Mouse (Mus musculus): ENCODE measurements at regions not wholly inside any gene's neighbourhood (a gene's known extent, or its start where the extent isn't known, plus 50 kb on each side); places are given as distances from the start of the nearest gene placed in this dataset.

GRCm38 (mm10) chr8:8951186-8951585 is 260.9 kb upstream of the Arglu1 start:
- H3K36me3 ChIP-seq (ENCODE audit: control insufficient read depth, insufficient read depth, low read length), result no peaks in the 10 kb centered on the region
- TF ChIP-seq CTCF (conservative IDR thresholded peaks at IDR 0.05; ENCODE audit: insufficient read depth, insufficient read length, low read depth, low read length) (no peak), POLR2A (IDR thresholded peaks at IDR 0.05; ENCODE audit: low read depth, low read length) (no peak)
- H3K27me3 ChIP-seq (replicated peaks; ENCODE audit: control insufficient read depth, insufficient read depth, low read length), result no peaks in the 10 kb centered on the region
- 29% methylated on average over 9 of the region's 9 CpGs for WGBS
- DNase-seq, result no peak
- no peak overlapping the region for H3K27ac ChIP-seq (ENCODE audit: insufficient read depth, low read depth, low read length)
- no peaks in the 10 kb centered on the region; the same call in 1 of the 2 replicates for H3K4me1 ChIP-seq (ENCODE audit: control insufficient read depth, insufficient read depth, low read length)
- H3K4me3 ChIP-seq (ENCODE audit: insufficient read depth, low read depth, low read length), result no peak overlapping the region

GRCm38 (mm10) chr8:8947516-8948161 is 257.3 kb upstream of the Arglu1 start:
- no peaks in the 10 kb centered on the region; the same call in 1 of the 2 replicates for H3K27me3 ChIP-seq (replicated peaks; ENCODE audit: control insufficient read depth, insufficient read depth, low read length)
- no peak overlapping the region for H3K4me3 ChIP-seq (ENCODE audit: insufficient read depth, low read depth, low read length)
- no peaks in the 10 kb centered on the region for H3K36me3 ChIP-seq (ENCODE audit: control insufficient read depth, insufficient read depth, low read length)
- WGBS, result 34% methylated on average over 7 of the region's 7 CpGs
- H3K27ac ChIP-seq (ENCODE audit: insufficient read depth, low read depth, low read length), result no peak overlapping the region
- TF ChIP-seq CTCF (conservative IDR thresholded peaks at IDR 0.05; ENCODE audit: insufficient read depth, insufficient read length, low read depth, low read length), result no peak
- no peak for TF ChIP-seq POLR2A (IDR thresholded peaks at IDR 0.05; ENCODE audit: low read depth, low read length)
- no peak for DNase-seq
- no peaks in the 10 kb centered on the region; the same call in 1 of the 2 replicates for H3K4me1 ChIP-seq (ENCODE audit: control insufficient read depth, insufficient read depth, low read length)

- H3K4me1 ChIP-seq (ENCODE audit: control insufficient read depth, insufficient read depth, low read length), result no peaks in the 10 kb centered on the region
- no peak overlapping the region for H3K4me3 ChIP-seq (ENCODE audit: insufficient read depth, low read depth, low read length)
- 73% methylated on average over 6 of the region's 6 CpGs for WGBS
- TF ChIP-seq CTCF (conservative IDR thresholded peaks at IDR 0.05; ENCODE audit: insufficient read depth, insufficient read length, low read depth, low read length) (no peak), POLR2A (IDR thresholded peaks at IDR 0.05; ENCODE audit: low read depth, low read length) (no peak)
- no peaks in the 10 kb centered on the region; the same call in 1 of the 2 replicates for H3K27me3 ChIP-seq (replicated peaks; ENCODE audit: control insufficient read depth, insufficient read depth, low read length)
- no peaks in the 10 kb centered on the region for H3K36me3 ChIP-seq (ENCODE audit: control insufficient read depth, insufficient read depth, low read length)
- no peak overlapping the region for H3K27ac ChIP-seq (ENCODE audit: insufficient read depth, low read depth, low read length)
- DNase-seq, result no peak
Observed at GRCm38 (mm10) chr8:8942991-8943390, 252.7 kb upstream of the Arglu1 start.

GRCm38 (mm10) chr8:8940899-8941298 is 250.6 kb upstream of the Arglu1 start:
- no peaks in the 10 kb centered on the region; the same call in 1 of the 2 replicates for H3K27me3 ChIP-seq (replicated peaks; ENCODE audit: control insufficient read depth, insufficient read depth, low read length)
- H3K36me3 ChIP-seq (ENCODE audit: control insufficient read depth, insufficient read depth, low read length), result no peaks in the 10 kb centered on the region
- TF ChIP-seq CTCF (conservative IDR thresholded peaks at IDR 0.05; ENCODE audit: insufficient read depth, insufficient read length, low read depth, low read length) (no peak), POLR2A (IDR thresholded peaks at IDR 0.05; ENCODE audit: low read depth, low read length) (no peak)
- 89% methylated on average over 4 of the region's 4 CpGs for WGBS
- no peaks in the 10 kb centered on the region for H3K4me1 ChIP-seq (ENCODE audit: control insufficient read depth, insufficient read depth, low read length)
- DNase-seq, result no peak
- H3K27ac ChIP-seq (ENCODE audit: insufficient read depth, low read depth, low read length), result no peak overlapping the region
- H3K4me3 ChIP-seq (ENCODE audit: insufficient read depth, low read depth, low read length), result no peak overlapping the region

- Histone ChIP-seq H3K27ac (ENCODE audit: insufficient read depth, low read depth, low read length) (no peak overlapping the region), H3K27me3 (replicated peaks; ENCODE audit: control insufficient read depth, insufficient read depth, low read length) (no peaks in the 10 kb centered on the region), H3K4me3 (ENCODE audit: insufficient read depth, low read depth, low read length) (no peak overlapping the region), H3K36me3 (ENCODE audit: control insufficient read depth, insufficient read depth, low read length) (no peaks in the 10 kb centered on the region), H3K4me1 (ENCODE audit: control insufficient read depth, insufficient read depth, low read length) (no peaks in the 10 kb centered on the region)
- DNase-seq, result no peak
- 92% methylated on average over 7 of the region's 7 CpGs for WGBS
- TF ChIP-seq POLR2A (IDR thresholded peaks at IDR 0.05; ENCODE audit: low read depth, low read length) (no peak), CTCF (conservative IDR thresholded peaks at IDR 0.05; ENCODE audit: insufficient read depth, insufficient read length, low read depth, low read length) (no peak)
Observed at GRCm38 (mm10) chr8:8938536-8938935, 248.2 kb upstream of the Arglu1 start.

- 73% methylated on average over 3 of the region's 3 CpGs for WGBS
- TF ChIP-seq CTCF (conservative IDR thresholded peaks at IDR 0.05; ENCODE audit: insufficient read depth, insufficient read length, low read depth, low read length) (no peak), POLR2A (IDR thresholded peaks at IDR 0.05; ENCODE audit: low read depth, low read length) (no peak)
- no peak for DNase-seq
- Histone ChIP-seq H3K27ac (ENCODE audit: insufficient read depth, low read depth, low read length) (no peak overlapping the region), H3K27me3 (replicated peaks; ENCODE audit: control insufficient read depth, insufficient read depth, low read length) (no peaks in the 10 kb centered on the region), H3K4me1 (ENCODE audit: control insufficient read depth, insufficient read depth, low read length) (no peaks in the 10 kb centered on the region), H3K36me3 (ENCODE audit: control insufficient read depth, insufficient read depth, low read length) (no peaks in the 10 kb centered on the region), H3K4me3 (ENCODE audit: insufficient read depth, low read depth, low read length) (no peak overlapping the region)
Observed at GRCm38 (mm10) chr8:8932466-8932865, 242.1 kb upstream of the Arglu1 start.

- 76% methylated on average over 6 of the region's 6 CpGs for WGBS
- no peak for TF ChIP-seq CTCF (conservative IDR thresholded peaks at IDR 0.05; ENCODE audit: insufficient read depth, insufficient read length, low read depth, low read length)
- TF ChIP-seq POLR2A (IDR thresholded peaks at IDR 0.05; ENCODE audit: low read depth, low read length), result no peak
- no peak overlapping the region for H3K4me3 ChIP-seq (ENCODE audit: insufficient read depth, low read depth, low read length)
- no peaks in the 10 kb centered on the region for H3K27me3 ChIP-seq (replicated peaks; ENCODE audit: control insufficient read depth, insufficient read depth, low read length)
- no peaks in the 10 kb centered on the region for H3K4me1 ChIP-seq (ENCODE audit: control insufficient read depth, insufficient read depth, low read length)
- H3K36me3 ChIP-seq (ENCODE audit: control insufficient read depth, insufficient read depth, low read length), result no peaks in the 10 kb centered on the region
- DNase-seq, result no peak
- no peak overlapping the region for H3K27ac ChIP-seq (ENCODE audit: insufficient read depth, low read depth, low read length)
Observed at GRCm38 (mm10) chr8:8931746-8932145, 241.4 kb upstream of the Arglu1 start.

All from kidney, adult 2 months (tissue).